ENCODE assay signal across 11 mouse cellular contexts in genomic region chr11:32234816-32235485, GRCm38 (mm10). TPM values are rescaled to one million over a fixed set of nuclear protein-coding genes. Genes with fewer than 3 reads are reported as not detected.
DNase-seq lines count a peak whose midpoint lies in the region; ATAC-seq and TF ChIP-seq lines count a peak whose summit lies in the region.
"Had no signal": no experiment of that assay in that cellular context is flagged by ENCODE, and none has a peak within 500 bp of the region (broad histone marks: within the 10 kb centered on the region; RNA-seq: fewer than 3 reads in every experiment).

No protein-coding gene starts in this region.

- no peak overlapping the region for H3K4me3 ChIP-seq in gastrocnemius, adult 2 months
- H3K4me3 ChIP-seq in intestine, embryonic 15.5 days (replicated peaks): no peak overlapping the region
- H3K4me3 ChIP-seq: megakaryocyte, embryonic 14.5 days had no signal

- H3K9me3 ChIP-seq in intestine, embryonic 15.5 days: no peaks in the 10 kb centered on the region
- H3K9me3 ChIP-seq: megakaryocyte, embryonic 14.5 days had no signal

- ATAC-seq in intestine, embryonic 15.5 days: no peak

- H3K9ac ChIP-seq in intestine, embryonic 15.5 days: no peak overlapping the region

- intact Hi-C loops in gastrocnemius, adult 2 months (cut with DNase I): no loop called here

- WGBS in intestine, embryonic 15.5 days: 79% methylated on average over 6 of the region's 6 CpGs

- H3K4me1 ChIP-seq in intestine, embryonic 15.5 days (replicated peaks): peaks cover 22% of the 10 kb centered on the region

- peaks cover 29% of the 10 kb centered on the region for H3K36me3 ChIP-seq in intestine, embryonic 15.5 days

- no peak for TF ChIP-seq CTCF in gastrocnemius, adult 2 months (IDR thresholded peaks at IDR 0.05)

- no peak overlapping the region for H3K4me2 ChIP-seq in intestine, embryonic 15.5 days (replicated peaks)

- peak; percentile 22 for DNase-seq in gastrocnemius, adult 2 months
- DNase-seq in gastrocnemius, postnatal 10 days: no peak
- peak; percentile 37 to 65 for DNase-seq in kidney, postnatal 36 days
- DNase-seq in kidney, postnatal 25 days: no peak
- DNase-seq in cerebellum, adult 9-10 months: peak; percentile 27
- no peak for DNase-seq in spleen, postnatal 4 days (ENCODE audit: low spot score in 2 of 2)
- DNase-seq in heart, adult 11 months: no peak
- DNase-seq: thymus, postnatal 36 days had no signal

- H3K27ac ChIP-seq in gastrocnemius, adult 2 months: peak overlapping the region; percentile 54
- H3K27ac ChIP-seq in intestine, embryonic 15.5 days: peak overlapping the region; percentile 56; the same call in 1 of the 2 replicates

- no peaks in the 10 kb centered on the region for H3K27me3 ChIP-seq in intestine, embryonic 15.5 days (replicated peaks)
- H3K27me3 ChIP-seq: megakaryocyte, embryonic 14.5 days had no signal

RNA-seq across cellular contexts. Expression of gene Mpg, which starts 8.6 kb away (rescaled TPM):
- total RNA-seq in gastrocnemius, adult 2 months (2021): 1 to 10 TPM; 3.1 to 5.3 TPM
- total RNA-seq in gastrocnemius, postnatal 10 days (2021): 10 to 100 TPM; 11.2 to 14.3 TPM
- 30.8 and 36.6 TPM in 2 replicates for polyA plus RNA-seq in intestine, embryonic 15.5 days (2015; fragmentation: Nextera tagmentation; extraction: Ambion mirVana)

RNA-seq across cellular contexts. Expression of gene Rhbdf1, which starts 12.9 kb away (rescaled TPM):
- 10 to 100 TPM; 17.9 to 19.9 TPM for total RNA-seq in gastrocnemius, adult 2 months (2021)
- total RNA-seq in gastrocnemius, postnatal 10 days (2021): 10 to 100 TPM; 26.3 to 35.3 TPM
- polyA plus RNA-seq in intestine, embryonic 15.5 days (2015; fragmentation: Nextera tagmentation; extraction: Ambion mirVana): 52.8 and 53.5 TPM in 2 replicates

RNA-seq across cellular contexts. Expression of gene Snrnp25, which starts 29.7 kb away (rescaled TPM):
- total RNA-seq in gastrocnemius, adult 2 months (2021): 1 to 10 TPM; 9.5 to 9.7 TPM
- total RNA-seq in gastrocnemius, postnatal 10 days (2021): 1 to 10 TPM; 7.6 to 8.6 TPM
- polyA plus RNA-seq in intestine, embryonic 15.5 days (2015; fragmentation: Nextera tagmentation; extraction: Ambion mirVana): 45.1 and 49.1 TPM in 2 replicates

RNA-seq across cellular contexts. Expression of gene Nprl3, which starts 32.6 kb away (rescaled TPM):
- total RNA-seq in gastrocnemius, adult 2 months (2021): 10 to 100 TPM; 25.6 to 29.6 TPM
- 10 to 100 TPM; 18.9 to 25.0 TPM for total RNA-seq in gastrocnemius, postnatal 10 days (2021)
- polyA plus RNA-seq in intestine, embryonic 15.5 days (2015; fragmentation: Nextera tagmentation; extraction: Ambion mirVana): 29.4 and 33.6 TPM in 2 replicates

RNA-seq across cellular contexts. Expression of gene Il9r, which starts 34.9 kb away (rescaled TPM):
- total RNA-seq in gastrocnemius, adult 2 months (2021): not detected
- total RNA-seq in gastrocnemius, postnatal 10 days (2021): not detected
- 0.09 and 0.11 TPM in 2 replicates for polyA plus RNA-seq in intestine, embryonic 15.5 days (2015; fragmentation: Nextera tagmentation; extraction: Ambion mirVana)
- total RNA-seq: left cerebral cortex, postnatal 4 days had no signal

Comparison
In these comparisons a context has a peak if more than half of its experiments do, and no peak if none do; other contexts are left out.
1. DNase-seq: peak in gastrocnemius, adult 2 months (single experiment), kidney, postnatal 36 days (2 of 2) and cerebellum, adult 9-10 months (single experiment); none in gastrocnemius, postnatal 10 days (single experiment), kidney, postnatal 25 days (0 of 2), spleen, postnatal 4 days (0 of 2) and heart, adult 11 months (single experiment).